Mouse (Mus musculus) kidney, postnatal 4 days (tissue): ENCODE data around the gene Egln2.

Experiments used
- DNase-seq, 2 experiments: peaks; one replicate each; pipeline ENCODE4 v3.0.0; 2021; ENCODE audit warnings: mixed read lengths in 2 of 2

The Egln2 gene

GRCm38 (mm10) chr7:27166614-27167474, at the start of gene Egln2:
Egln2 (minus strand) TSS chr7:27166802.
- DNase-seq = peak; percentile 97 to 98

GRCm38 (mm10) chr7:27212626-27213025, 46.0 kb upstream of the Egln2 start:
- no peak for DNase-seq

- DNase-seq = no peak
Observed at GRCm38 (mm10) chr7:27203730-27204449, 37.3 kb upstream of the Egln2 start.

GRCm38 (mm10) chr7:27198779-27199178, 32.2 kb upstream of the Egln2 start:
- no peak for DNase-seq

DNA sequence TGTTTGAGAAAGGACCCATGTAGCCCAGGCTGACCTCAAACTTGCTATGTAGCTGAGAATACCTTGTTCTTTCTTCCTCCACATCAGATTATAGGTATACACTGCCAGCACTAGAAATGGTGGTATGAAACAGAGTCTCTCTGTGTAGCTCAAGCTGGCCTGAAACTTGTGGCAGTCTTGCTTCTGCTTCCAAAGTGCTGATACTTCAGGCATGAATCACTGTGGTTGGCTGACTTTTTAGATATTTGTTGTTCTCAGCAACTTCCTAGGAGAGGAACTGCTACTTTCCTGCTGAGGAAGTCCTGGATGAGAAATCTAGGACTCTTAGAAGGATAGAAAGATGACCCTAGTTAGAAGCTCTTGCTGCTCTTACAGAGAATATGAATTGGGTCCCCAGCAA, 31.8 kb upstream of the Egln2 start:
- no peak for DNase-seq

DNA sequence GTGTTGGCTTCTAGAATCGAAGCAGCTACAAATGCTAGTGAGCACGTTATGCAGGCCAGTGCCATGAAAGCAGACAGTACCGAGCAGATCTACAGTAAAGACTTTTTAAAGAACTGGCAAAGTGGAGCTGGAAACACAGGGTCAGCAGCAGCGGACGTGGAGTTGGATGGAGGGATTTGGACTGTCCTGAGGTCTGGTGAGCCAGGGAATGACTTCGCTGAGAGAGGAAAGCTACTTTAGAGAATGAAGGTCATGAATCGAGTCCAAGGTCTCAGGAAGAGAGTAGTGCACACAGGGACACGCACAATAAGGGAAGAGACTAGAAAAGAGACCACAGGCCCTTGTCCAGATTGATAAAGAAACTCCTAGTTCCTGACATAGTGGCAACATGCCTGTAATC, 31.0 kb upstream of the Egln2 start:
- DNase-seq = no peak

- DNase-seq = no peak
Observed at GRCm38 (mm10) chr7:27197136-27197535, 30.5 kb upstream of the Egln2 start.

- DNase-seq = peak; percentile 95 to 98
Observed at GRCm38 (mm10) chr7:27195681-27196611, 29.3 kb upstream of the Egln2 start, which contains the start of the genes BC024978 and Snrpa. BC024978 (plus strand) TSS chr7:27195781. Snrpa (minus strand) TSS chr7:27196271.

DNA sequence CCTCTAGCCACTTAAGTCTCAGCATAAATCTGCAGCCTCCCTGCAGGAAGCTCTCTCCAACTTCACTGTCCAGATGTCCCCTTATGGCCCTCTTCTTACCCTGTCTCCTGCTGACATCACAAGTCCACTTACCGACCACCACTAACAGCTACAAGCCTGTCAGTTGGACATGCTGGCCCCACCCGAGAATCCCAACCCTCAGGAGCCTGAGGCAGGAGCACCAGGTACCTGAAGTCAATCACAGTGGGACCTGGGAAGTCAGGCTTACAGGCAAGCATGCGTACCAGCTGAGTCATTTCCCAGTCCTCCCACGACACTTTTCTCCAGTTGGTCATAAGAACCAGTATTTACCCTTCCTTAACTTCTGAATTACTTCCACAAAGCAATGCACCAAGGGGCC, 27.1 kb upstream of the Egln2 start:
- no peak for DNase-seq

DNA sequence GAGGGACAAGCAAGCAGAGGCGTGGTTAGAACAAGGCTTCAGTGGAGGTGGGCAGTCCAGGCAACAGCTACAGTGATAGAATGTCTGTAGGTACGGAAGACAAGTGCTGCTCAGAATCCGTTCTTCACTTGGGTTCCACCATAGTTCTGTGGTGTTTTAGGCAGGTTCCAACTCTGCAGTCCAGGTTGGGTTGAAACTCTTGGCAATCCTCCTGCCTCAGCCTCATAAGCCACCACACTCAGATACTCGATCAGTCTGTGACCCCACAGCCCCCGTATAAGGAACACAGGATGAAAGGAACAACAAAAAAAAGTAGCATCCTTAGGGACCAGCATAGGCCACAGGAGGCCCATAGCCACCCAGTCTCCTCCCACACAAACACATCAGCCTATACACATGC, 25.8 kb upstream of the Egln2 start:
- DNase-seq = no peak

GRCm38 (mm10) chr7:27189271-27189931, 22.8 kb upstream of the Egln2 start:
- DNase-seq = peak; percentile 23 to 35

GRCm38 (mm10) chr7:27185986-27186385, 19.4 kb upstream of the Egln2 start:
- no peak for DNase-seq

- DNase-seq = peak; percentile 60 to 65
Observed at GRCm38 (mm10) chr7:27184964-27185363, 18.4 kb upstream of the Egln2 start.

GRCm38 (mm10) chr7:27182498-27182897, 15.9 kb upstream of the Egln2 start:
- DNase-seq = no peak

- DNase-seq = no peak
Observed at GRCm38 (mm10) chr7:27180837-27181695, 14.5 kb upstream of the Egln2 start, which contains the start of the genes Gm21983 and Mia. Gm21983 (minus strand) TSS chr7:27181086. Mia (minus strand) TSS chr7:27181157.

- DNase-seq = peak; percentile 70 to 79
Observed at GRCm38 (mm10) chr7:27180036-27180435, 13.4 kb upstream of the Egln2 start.

DNA sequence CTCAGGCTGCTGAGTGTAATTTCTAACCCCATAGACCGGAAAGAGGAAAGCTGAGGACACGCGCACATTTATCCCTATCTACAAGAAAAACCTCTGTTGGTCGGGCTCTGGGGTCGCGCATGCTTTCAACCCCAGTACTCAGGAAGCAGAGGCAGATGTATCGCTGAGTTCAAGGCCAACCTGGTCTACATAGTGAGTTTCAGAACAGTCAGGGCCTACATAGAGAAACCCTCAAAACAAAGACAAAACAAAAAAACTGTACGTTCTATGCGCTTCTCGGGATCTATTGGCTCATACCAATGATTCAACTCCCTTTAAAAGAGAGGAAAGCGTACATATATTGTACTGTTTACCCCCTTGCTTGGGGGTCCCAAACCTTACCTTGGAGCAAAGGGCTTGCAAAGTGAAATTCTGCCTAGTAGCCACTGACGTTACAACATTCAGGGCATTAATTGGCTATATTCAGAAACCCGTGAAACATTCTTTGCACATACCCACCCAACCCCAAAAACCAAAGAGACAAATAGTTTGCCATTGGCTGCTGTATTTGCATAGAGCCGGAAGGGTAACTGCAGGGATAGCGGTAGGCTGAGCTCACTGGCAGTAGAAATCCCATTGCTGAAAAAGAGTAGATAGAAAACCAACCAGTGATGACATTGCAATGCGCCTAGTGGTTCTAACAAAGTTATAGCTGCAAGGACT, 12.8 kb upstream of the Egln2 start:
- DNase-seq = no peak

GRCm38 (mm10) chr7:27178324-27179216, 12.0 kb upstream of the Egln2 start, which contains the start of gene Rab4b:
Rab4b (minus strand) TSS chr7:27178896.
- peak; percentile 99 to 100 for DNase-seq

DNA sequence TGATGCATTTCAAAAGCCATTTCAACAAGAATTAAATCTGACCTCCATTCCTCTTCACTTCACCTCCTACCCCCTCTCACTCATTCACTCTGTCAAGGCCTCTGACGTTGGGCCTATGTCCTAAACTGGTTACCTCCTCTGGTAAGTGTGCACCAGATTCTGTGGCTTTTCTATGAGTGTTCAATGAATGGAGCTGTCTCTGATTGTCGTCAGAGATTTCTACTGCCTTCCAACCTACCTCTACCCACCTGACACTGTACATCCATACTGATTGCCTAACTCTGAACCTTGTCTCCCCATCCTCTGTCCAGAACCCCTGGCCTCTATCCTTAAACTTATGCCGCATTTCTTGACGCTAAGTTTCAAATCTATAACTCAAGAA, 11.3 kb upstream of the Egln2 start:
- DNase-seq = no peak
